Mouse (Mus musculus) ZHBTc4 (cell line): ENCODE results near the gene Prss46.
A peak's percentile ranks its signal among the peaks of the same experiment; 100 is the strongest.

ENCODE experiments used
- DNase-seq: peaks from one replicate; pipeline ENCODE4 v3.0.0-alpha.2; 2011; ENCODE audit warnings: low read depth, low spot score

Prss46 gene

DNA sequence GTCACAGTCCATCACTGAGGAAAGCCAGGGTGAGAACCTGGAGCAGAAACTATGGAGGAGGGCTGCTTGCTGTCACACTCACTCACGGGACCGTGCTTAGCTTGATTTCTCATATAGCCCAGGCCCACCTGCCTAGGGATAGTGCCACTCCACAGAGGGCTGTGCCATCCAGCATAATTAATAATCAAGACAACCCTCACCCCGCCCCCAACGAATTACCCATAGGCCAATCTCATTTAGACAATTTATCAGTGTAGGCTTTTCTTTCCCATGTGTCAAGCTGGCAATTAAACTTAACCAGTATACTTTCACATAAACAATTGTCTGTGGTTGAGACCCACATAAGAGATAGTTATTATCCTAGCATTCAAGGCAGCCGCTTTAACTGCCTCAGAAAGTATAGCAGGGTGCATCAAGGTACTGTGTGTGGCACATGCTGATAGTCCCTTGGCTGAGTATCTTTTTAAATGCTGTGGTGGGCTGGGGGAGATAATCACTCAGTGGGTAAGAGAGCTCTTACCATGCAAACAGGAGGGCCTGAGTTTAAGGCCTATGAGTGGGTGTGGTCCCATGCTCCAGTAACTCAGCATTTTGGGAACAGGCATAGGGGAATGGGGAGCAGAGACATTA lies 14.8 kb downstream of the Prss46 start:
- no peak for DNase-seq

DNA sequence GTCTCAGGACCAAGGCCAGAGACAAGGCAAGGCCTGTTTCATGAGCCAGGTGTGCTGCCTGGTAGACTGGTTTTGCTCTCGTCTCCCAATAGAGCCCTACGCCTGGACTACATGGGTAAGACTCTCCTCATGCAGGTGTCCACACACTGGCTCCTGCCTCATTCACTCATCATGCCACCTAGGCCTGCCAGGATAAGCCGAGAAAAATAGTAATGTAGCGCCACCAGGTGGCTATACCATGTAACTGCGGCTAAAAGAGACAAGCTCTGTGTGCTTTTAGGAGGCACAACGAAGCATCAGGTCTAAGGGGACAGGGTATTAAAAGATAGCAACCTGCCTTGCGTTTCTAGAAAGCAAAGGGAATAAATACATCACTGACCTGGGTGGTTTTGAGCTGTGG lies 26.7 kb downstream of the Prss46 start:
- DNase-seq: peak; percentile 81

DNA sequence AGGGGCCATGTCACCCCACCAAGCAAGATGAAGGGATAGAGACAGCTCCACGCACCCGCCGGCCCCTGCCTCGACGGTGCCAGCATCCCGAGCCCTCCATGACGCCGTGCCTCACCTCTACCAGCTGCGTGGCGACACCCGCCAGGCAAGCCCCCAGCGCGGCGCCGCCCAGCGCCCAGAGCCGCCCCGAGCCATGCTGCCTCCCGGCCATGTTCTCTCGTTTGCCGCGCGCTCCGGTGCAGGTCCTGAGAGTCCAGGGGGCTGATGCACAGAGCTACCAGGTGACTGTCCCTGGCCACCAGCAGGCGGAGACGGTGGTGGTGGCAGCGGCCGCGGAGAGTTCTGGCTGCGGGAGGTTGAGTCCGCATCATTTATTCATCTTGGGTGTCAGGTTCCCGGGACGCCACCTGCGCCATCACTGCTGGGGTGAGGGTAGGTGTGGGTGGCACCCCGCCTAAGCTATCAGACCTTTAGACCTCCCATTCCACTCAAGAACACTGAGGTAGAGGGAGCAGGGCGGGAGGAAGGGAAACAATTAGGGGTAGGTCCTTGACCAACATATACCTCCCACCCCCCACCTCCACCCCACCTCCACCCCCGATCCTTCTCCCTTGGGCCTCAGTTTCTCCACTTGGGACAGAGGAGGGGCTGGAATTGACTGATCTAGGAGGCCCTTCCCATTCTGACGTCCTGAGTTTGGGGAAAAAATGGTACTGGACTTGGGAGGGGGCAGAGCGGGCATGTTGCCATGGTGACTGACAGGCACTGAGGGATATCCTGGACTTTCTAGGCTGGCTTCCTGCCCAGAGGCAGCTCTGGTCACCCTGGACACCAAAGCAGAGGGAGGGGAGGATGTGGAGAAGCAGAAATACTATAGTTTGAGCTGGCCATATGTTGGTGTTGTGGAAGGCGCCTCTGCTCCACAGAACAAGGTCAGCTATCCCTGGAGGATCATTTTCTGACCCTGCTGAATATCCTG lies 29.7 kb downstream of the Prss46 start:
- peak; percentile 58 for DNase-seq

DNA sequence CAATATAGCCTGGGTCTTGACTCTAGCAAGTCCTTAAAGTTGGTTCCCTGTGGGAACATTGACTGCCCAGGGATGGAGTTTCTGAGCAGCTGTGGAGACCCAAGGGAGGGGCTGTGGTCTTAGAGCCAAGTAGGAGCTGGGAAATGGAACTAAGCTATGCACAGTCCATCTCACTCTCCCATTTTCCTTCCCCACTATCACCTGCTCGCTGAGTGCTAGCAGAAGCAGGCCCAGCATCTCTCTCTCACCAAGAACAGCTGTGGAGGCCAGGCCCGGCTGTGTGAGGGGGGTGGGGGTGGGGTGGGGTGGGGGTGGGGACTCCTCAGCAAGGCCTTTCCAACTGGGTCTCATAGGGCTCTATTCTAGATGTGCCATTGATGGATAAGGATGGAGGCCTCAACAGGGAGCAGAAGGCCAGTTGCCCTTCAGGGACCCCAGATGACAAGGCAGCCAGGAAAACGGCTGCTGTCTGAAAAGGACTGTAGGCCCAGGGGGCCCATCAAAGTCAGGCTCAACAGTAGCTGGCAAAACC lies 30.4 kb downstream of the Prss46 start:
- DNase-seq: no peak

GRCm38 (mm10) chr9:110875288-110875695 lies 31.0 kb downstream of the Prss46 start:
- DNase-seq: peak; percentile 55

DNA sequence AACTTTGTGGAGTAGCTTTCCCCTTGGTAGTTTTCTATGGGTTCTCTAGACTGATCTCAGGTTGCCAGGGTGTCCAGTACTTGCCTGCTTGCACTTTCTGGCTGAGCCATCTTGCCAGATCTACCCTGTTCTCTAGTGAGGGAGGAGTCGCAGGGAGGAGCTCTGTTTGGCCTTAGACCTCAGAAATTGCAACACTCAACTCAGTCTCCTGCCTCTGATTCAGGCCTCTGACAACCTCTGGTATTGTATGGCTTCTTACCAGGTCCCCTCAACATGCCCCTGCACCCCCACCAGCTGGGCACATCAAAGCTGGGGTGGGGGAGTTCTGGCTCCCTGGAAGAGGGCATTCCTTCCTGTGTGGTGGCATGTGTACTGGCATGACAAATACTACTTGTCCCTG lies 33.0 kb downstream of the Prss46 start:
- DNase-seq: no peak

- no peak for DNase-seq
Measured at GRCm38 (mm10) chr9:110877888-110878287, 33.6 kb downstream of the Prss46 start.

DNA sequence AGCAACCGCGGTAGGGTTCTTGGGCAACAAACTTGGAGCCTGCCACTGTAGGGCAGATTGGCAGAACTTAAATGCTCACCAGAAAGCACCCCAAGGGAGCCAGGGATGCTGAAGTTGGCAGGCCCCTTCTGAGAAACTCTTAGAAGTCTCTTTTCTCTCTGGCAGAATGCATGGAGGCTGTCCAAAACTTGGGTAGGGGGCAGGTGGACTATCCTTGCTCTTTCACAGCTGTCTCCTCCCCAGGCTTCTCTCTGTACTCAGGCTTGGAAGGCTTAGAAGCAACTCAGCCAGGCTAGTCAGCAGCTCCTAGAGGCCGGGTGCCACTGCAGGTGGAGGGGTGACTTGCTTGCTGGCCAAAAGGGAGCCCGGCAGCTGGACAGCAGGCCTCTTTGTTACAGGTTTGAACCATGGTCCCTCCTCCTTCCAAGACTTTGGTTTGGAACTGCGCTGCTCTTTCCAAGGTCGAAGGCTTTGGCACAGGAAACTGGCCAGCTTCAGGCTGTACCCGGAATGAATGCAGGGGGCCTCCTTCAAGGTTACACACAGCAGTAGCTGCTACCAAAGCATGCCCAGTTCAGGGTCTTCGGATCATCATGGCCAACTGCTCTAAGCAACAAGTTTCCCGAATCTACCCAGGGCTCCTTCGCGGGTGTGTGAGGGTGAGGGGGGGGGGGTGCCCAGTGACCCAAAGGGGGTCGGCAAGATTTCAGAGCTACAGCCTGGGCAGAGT lies 35.0 kb downstream of the Prss46 start, which contains the start of gene Als2cl:
Als2cl (plus strand) TSS at position 680 of the 730 bp plus-strand sequence.
- DNase-seq: no peak

GRCm38 (mm10) chr9:110879998-110880561 lies 35.8 kb downstream of the Prss46 start, which contains the start of gene Tmie:
Gene Tmie, minus strand, starts transcription at chr9:110880113.
- DNase-seq: peak; percentile 92

DNA sequence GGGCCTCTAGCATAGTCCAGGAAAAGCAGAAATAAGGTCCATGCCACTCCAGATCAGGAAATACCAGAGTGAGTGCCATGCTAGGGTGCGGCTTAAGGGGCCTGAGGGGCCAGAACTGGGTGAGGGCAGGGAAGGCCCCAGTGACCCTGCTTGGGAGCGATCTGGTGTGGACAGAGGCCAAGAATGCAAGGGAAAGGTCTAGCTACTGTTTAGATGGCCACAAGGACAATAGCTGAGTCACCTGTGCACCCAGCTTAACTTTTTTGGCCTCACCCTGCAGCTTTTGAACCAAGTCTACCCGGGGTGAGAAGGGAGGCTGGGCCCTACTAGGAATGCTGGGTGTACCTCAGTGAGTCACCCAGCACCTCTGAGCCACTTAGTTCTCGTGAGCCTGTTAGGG lies 36.5 kb downstream of the Prss46 start:
- DNase-seq: no peak

DNA sequence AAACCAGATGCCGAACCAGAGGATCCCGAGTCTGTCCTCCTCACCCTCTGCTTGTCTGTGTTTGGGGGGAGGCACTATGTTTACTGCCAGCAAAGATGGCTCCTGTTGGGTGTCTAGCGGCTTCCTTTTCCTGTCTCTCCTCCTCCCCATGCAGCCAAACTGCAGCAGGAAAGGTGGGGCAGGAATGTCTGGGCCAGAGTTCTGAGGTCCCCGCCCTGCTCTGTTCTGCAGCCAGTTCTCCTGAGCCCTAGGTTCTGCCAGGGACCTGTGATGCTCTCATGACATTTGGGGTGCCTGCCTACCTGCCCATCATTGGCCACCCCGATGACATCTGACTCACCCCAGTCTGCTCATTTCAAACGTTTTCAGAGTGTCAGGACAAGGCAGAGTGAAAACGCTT lies 37.6 kb downstream of the Prss46 start:
- peak; percentile 58 for DNase-seq

- DNase-seq: peak; percentile 68
Measured at GRCm38 (mm10) chr9:110887388-110888303, 43.3 kb downstream of the Prss46 start.

- DNase-seq: no peak
Measured at GRCm38 (mm10) chr9:110888935-110889334, 44.6 kb downstream of the Prss46 start.

DNA sequence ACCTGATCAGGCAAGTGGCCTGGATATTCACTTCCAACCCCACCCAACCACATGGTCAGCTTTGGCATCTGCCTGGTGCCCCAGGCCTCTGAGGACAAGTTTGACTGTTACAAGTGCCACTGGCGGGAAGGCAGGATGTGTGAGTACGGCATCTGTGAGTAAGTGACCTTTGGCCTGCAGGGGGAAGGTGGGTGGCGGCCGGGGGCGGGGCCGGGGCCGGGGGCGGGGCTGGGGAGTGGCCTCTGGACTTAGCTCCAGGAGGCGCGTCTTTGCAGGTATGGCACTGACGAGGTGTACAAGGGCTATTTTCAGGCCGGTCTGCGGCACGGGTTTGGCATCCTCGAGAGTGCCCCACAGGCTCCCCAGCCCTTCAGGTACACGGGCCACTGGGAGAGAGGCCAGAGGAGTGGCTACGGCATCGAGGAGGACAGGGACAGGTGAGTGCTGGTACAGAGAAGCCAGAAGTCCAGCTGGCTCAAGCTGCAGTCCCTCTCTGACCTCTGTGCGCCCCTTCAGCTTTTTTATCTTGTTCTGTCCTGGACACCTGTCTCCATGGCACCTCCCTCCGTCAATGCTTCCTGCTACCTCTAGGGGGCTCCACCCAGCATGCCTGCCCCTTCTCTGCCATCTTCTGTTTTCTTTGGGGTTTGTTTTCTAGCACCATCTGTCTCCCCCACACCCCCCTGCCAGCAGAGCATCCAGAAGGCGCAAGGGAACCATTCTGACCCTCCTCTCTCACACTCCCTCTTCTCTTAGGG lies 45.9 kb downstream of the Prss46 start:
- peak; percentile 45 for DNase-seq

- no peak for DNase-seq
Measured at GRCm38 (mm10) chr9:110891077-110891828, 46.9 kb downstream of the Prss46 start.

GRCm38 (mm10) chr9:110892552-110892951 lies 48.2 kb downstream of the Prss46 start:
- DNase-seq: no peak

GRCm38 (mm10) chr9:110893429-110893828 lies 49.1 kb downstream of the Prss46 start:
- DNase-seq: no peak

DNA sequence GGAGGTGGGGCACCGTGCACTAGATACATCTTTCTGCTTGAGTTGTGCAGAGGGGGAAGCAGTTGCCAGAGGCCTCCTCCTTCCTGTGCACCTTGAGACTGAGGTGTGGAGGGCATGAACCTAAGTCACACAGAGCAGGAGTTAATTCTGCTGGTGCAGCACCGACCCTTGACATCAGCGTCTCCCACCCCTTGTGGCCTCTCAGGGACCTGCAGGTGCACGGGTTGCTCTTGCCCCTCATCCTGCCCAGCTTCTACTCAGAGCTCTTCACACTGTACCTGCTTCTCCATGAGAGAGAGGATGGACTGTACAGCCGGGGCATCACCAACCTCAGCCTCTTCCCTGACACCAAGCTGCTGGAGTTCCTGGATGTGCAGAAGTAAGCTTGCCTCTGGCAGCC lies 51.2 kb downstream of the Prss46 start:
- DNase-seq: peak; percentile 46

GRCm38 (mm10) chr9:110895994-110896393 lies 51.7 kb downstream of the Prss46 start:
- DNase-seq: no peak
